Mouse (Mus musculus): ENCODE results near the gene Ptprc.

DNA sequence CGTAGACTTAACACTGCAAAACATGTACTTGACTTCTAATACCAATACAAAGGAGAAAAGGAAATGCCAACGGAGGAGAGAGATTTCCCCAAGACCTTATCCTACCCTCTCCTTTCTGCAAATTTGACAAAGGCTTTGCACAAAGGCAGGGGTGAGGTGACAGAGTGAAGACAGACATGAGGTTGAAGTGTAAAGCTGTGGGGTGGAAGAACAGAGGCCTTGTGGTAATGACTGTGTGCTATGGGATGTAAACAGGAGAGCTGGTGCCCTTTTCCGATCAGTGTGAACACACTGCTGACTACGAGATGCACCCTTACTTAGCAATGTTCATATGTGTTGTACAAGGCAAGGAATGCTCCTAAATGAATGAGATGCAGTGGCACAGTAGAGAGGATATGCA is 12.6 kb upstream of the Ptprc start:
- TF ChIP-seq FOSL1 (IDR thresholded peaks at IDR 0.05; ENCODE audit: insufficient read depth, low read length, poor library complexity, severe bottlenecking): no peak
- no peak for TF ChIP-seq USF1 (IDR thresholded peaks at IDR 0.05; ENCODE audit: low read depth)
- TF ChIP-seq MYOD1 (IDR thresholded peaks at IDR 0.05; ENCODE audit: control insufficient read depth, insufficient read length, low read depth): no peak
- TF ChIP-seq CTCF (IDR thresholded peaks at IDR 0.05; ENCODE audit: control insufficient read depth, insufficient read depth, insufficient read length): no peak
- no peak for TF ChIP-seq CEBPB (IDR thresholded peaks at IDR 0.05; ENCODE audit: low read depth)
- TF ChIP-seq MAX (IDR thresholded peaks at IDR 0.05): no peak
- TF ChIP-seq MYOG (IDR thresholded peaks at IDR 0.05; ENCODE audit: control insufficient read depth, extremely low read depth, insufficient read length): no peak
